Mouse (Mus musculus) cerebellum, postnatal 14 days (tissue): Measurements from ENCODE around the gene Cplx2.

ENCODE experiments used
- DNase-seq, 2 experiments: peaks; one replicate each; pipeline ENCODE4 v3.0.0; 2021; ENCODE audit warnings: mixed read lengths in 2 of 2

Cplx2 gene

DNA sequence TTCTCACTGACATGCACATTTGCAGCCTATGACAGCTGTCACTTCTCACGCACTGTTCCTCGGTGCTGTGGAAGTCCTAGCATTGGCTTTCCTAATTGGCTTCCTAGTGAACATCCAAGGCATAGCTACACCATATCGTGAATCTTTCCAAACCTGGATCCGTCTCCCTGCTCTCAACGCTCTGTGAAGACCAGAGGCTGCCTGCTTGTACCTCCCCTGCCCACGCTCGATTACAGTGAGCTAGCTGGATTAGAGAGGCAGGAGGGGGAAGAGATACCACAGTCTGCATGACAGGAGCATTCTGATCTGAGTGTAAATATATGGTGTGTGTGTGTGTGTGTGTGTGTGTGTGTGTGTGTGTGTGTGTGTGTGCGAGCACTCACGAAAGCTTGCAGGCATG lies 3.0 kb upstream of the Cplx2 start:
- DNase-seq, result no peak

DNA sequence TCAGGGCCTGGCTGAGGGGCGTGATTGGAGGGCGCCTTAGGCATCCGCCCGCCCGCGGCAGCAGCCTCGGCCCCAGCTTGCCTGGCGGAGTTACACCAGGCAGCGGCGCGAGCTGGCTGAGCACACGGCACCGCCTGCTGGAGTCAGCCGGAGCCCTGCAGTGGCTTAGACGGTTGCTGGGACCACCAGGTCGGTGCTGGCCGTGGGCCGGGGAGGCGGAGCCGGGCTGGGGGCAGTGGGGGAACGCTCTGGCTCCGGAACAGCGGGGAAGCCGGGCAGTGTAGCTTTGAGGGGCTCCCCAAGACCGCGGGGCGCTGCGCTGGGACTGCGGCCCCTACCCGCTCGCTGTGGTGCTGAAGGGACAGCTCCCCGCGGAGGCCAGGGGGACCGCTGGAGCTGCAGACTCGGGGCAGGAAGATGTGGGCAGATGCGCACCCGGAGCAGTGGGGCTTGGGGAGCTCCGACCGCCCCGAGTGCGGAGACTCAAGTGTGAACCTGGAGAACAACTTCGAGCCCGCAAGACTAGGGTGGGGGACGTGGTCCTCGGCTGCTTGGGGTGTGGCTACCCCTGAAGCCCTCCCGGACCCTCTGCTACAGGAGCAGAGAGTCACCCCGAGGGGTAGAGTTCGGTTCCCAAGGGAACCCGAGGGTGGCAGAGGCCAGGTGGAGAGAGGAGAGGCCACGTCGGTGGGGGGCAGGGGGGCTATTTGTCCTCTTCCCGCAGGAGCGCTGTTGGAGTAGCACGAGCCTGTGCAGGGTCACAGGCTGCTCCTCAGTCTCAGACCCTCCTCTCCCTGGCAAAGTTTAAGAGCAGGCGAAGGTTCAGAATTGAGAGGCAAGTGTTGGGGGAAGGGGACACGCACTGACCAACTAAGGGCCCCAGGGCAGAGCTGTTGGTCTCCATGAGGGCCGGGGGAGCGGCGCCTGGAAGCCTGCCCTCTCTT lies 510 bp downstream of the Cplx2 start:
- DNase-seq, result peak; percentile 77 to 80

DNA sequence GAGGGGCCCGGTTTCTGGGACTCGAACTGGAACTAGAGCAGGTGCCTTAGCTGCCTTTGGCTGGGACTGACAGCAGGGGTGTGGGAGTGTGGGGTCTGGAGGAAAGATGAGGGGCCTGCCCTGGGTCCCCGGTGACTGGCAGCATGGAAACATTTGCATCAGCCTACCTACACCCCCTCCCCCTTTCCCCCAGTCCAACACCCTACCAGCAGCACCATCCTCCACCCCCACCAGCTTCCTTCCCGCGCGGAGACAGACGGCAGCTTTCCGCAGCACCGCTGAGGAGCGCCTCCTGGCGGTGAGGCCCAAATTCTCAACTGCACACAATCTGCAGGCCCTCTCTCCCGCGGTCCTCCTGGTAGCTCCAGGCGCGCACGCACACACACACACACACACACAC lies 1.5 kb downstream of the Cplx2 start:
- peak; percentile 96 to 97 for DNase-seq

DNA sequence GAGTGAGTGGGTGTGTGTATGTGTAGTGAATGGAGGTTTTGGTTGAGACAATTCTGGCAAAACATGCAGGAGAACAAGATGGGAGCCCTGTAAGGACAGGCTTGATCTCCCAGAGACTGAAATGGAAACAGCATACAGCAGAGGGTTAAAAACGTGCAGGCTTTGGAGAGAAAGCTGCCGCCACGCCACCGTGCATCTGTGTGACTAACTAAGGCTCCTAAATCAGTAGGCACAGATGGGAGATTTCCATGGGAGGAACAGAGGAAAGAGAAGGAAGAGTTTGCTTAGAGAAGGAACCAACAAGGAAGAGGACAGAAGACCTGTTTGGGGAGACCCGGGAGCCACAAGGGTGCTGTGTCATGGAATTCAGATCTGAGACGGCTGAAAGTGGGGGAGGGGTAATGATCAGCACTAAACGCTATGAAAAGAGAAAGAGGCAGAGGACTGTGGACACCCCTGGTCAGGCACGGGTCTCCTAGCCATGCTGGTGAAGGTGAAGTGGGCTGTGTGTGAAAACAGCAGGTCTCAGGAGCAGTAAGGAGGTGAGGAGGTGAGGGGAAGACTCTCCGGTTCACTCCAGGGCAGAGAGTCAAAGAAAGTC lies 3.1 kb downstream of the Cplx2 start:
- DNase-seq, result no peak

DNA sequence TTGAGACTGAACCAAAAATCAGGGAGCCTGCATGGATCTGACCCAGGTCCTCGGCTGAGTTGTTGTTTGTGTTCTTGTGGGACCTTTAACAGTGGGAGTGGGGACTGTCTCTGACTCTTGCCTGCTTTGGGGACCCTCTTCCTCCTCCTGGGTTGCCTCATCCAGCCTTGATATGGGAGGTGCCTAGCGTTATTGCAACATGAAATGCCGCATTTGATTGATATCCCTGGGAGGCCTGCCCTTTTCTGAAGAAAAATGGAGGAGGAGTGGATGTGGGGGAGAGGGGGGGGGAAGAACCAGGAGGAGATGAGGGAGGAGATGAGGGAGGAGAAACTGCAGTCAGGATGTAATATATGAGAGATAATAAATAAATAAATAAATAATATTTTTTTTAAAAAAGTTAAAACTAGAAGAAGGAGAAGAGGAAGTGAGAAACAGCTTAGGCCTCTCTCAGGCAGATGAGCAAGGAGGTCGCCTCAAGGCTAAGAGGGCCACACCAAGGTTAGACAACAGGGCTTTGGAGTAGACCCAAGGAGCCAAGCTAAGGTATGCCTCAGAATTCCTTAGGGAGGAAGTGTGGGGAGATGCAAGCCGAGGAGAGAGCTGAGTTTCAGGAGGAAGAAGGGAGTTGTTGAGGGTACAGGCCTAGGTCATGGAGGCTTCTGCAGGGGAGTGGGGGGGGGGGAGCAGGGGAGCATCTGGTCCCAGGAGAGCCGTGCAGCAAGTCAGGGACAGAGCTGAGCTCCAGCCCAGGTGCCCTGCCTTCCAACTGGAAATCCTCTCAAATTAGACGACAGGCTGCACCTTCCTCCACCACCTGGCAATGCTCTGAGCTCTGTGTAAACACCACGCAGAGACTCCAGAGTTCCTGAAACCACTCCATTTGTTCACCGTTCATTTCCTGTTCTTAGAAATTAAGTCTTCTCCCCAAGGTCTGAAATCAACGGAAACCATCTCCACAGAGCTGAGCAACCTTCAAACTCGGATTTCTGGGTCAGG lies 4.6 kb downstream of the Cplx2 start:
- peak in 1 of 2 experiments; percentile 42 for DNase-seq

DNA sequence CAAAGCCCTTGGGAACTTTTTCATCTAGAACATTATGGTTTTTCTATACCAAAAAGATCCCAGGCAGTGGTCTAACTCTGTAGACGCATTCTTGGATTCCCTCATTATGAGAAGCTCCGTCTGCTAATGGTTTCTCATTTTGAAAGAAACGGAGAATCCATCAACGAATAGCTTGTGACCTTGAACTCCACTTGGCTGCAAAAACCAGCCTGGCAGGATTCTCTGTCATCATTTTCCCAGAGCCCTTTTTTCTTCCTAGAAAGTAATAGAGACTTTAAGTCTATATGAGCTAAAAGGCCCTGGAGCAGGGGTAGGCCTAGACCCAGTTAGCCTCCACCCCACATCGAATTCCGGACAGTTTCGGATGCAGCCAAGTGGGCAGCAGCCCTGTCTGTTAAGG lies 5.6 kb downstream of the Cplx2 start:
- DNase-seq, result peak in 1 of 2 experiments; percentile 4

DNA sequence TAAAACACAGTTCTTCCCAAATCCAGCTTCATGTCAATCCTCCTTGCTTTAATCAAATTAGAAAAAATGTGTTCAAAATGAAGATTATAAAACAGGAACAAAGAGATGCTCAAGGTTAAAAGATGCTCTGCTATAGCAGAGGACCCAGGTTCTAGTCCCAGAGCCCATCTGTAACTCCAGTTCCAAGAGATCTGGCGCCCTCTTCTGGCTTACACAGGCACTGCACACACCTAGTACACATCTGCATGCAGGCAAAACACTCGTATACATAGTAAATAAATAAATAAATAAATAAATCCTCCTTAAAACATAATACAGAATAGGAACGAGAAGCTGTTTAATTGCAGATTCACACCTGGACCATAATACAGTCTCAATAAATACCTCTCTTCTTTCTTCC lies 6.9 kb downstream of the Cplx2 start:
- DNase-seq, result peak; percentile 50 to 69

DNA sequence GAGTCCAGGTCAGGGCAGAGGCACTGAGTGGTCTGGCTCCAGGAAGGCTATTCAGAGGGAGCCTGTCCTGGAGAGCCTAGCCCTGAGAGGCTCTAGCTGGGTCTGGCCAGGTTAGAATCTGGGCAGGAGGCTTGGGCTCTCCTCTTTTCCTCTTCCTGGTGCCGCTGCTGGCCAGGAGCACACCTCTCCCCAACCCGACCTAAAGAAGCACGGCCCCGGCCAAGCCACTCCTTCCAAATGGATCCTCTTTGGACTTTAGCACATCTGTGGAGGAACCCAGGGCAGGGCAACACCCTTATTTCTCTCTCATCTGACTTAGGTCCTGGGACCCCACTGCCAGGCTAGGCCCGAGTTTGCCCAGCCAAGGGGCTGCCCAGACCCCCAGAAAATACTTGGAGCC lies 9.3 kb downstream of the Cplx2 start:
- no peak for DNase-seq

DNA sequence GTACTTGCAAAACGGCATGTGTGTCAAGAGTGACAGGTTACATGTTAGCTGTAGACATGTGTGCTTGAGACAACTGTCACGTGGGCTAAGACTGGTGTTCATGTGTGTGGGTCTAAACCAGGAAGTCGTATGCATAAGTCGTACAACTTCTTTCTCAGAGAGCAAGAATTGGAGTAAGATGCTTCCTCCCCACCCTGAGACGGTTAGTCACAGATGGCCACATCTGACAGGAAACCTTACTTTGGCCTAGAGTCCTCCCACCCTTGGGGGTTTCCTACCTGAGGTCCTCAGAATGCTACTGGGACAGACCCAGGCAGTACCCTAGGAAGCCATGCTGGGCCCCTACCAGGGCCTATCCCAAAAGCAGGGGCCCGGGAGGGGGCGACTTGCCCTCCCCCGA lies 10.2 kb downstream of the Cplx2 start:
- DNase-seq, result no peak

DNA sequence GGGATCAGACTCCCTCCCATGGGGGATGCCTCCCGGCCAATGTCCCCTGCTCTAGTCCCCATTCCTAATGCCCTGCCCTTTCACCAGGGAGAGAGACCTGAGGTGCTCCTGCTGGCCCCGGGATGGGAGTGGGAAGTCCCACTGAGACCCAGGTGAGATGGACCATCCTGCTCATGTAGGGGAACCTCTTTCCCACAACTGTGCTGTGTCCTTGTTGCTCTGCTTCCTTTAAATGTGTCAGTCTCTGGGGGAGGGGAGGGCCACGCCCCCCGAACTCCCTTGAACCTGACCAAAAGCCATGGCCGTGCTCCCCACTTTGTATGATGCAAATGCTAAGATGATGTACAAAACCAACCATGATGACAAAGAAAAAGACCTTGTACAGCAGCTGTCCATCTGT lies 12.4 kb downstream of the Cplx2 start:
- no peak for DNase-seq

DNA sequence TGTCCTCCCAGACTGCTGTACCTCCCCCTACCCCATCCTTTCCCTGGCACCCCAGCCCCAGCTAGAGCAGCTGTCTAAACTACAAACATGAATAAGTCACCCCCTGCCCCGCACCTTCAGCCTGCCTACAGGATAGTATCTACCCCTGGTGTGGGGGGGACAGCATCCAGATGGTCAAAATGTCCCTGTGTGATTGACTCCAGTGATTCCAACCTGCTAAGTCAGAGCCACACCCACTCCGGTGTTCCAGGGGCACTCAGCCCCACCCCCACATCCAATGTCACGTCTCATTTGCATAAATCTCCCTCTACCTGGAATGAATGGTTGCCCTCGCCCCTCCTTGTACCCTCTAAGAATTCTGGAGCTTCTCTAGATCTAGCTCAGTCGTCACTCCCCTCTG lies 13.4 kb downstream of the Cplx2 start:
- DNase-seq, result no peak

DNA sequence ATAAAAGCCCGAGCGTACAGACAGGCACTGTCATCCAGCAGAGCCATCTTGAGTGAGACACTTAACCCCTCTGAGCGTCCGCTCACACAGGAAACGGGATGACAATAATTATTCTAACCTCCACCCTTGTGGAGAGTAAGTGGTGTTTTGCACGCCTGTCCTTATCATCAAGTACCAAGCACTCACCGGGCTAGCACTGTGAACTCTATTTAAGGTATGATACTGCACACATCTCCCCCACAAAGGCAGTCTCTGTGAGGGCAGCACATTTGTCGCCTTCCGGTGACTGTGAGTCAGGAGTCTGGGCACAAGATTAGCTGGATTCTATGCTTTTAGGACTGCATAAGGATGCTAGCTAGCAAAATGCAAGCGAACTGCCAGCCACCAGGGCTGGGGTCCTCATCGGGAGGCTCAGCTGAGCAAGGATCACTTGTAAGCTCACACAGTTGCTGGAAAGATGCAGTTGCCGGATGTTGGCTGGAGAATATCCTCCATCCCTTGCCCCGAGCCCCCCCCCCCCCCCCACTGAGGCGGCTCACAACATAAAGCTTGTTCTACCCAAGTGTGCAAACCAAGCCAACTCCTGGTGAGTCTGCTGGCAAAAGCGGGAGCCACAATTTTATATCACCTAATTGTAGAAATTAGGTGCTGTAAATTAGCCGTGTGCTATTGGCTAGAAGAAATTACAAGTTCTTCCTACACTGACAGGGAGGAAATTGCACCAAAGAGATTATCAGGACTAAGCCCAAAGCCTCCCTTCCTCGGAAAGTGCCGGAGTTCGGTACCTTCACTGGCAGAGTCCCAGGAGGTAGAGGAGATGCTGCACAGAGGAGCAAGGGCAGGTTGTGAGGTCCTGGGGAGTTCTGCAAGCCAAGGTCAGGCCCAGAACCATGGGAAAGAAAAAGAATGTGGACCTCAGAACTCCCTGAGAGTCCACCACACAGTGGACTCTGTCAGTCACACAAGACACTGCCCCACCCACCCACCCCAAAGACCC lies 14.2 kb downstream of the Cplx2 start:
- DNase-seq, result peak in 1 of 2 experiments; percentile 54

DNA sequence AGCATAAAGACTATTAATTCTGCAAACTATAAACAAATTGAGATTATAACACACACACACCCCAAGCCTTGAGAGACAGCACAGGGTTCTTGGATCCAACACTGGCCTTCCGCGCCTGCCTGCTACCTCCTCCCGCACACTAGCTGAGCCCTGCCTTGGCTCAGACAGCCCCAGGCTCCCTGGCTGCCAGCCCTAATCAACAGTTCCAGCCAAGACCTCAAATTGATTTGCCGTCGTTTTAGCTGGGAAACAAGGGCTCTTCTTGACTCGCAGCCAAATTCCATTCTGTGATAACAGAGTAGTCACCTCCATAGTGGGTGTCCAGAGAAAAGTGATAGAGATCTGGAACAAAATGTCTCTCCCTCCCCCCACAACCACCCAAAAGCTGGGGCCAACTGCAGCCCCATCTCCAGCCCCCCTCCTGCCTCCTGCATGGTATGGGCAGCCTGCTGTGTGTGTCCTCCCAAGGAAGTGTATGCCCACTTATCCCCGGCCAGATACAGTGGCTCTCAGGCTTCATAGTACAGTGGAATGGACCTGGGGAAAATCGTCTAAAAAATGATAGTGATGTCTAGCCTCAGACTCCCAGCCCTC lies 18.9 kb downstream of the Cplx2 start:
- peak; percentile 89 to 93 for DNase-seq

DNA sequence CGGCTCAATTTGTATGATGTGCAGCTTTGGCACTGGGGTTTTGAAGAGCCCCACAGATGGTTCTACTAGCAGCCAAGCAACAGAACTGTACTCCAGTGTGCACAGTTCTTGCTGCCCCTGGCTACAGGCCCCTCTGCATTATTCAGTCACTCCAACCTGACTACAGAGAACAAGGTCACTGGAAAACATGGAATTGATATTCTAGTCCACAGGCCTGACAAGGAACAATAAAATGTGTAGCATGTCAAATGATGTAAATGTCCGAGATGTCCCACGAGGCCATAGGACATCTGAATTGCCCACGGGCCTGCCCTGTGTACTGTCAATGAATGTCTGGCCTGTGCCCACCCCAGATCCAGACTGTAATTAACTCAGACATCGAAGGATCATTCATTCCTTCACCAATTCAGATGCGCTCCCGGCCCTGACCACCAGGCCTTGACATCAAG lies 19.4 kb downstream of the Cplx2 start:
- DNase-seq, result no peak

DNA sequence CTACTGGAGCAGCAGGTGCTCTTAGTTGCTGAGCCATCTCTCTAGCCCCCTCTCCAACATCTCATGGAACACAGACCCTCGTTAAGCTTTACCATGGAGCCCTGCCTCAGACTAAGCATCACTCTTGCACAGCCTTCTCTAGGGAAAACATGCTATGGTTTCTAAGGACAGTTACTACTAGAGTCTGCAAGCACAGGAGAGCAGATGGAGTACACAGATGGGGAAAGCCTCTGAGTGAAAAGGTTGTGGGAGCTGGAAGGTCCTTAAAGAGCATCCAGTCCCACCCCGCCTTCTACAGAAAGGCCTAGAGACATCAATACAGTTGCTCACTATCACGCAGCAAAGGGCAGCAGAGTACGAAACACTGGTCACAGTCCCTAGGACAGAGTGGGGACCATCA lies 20.2 kb downstream of the Cplx2 start:
- no peak for DNase-seq

DNA sequence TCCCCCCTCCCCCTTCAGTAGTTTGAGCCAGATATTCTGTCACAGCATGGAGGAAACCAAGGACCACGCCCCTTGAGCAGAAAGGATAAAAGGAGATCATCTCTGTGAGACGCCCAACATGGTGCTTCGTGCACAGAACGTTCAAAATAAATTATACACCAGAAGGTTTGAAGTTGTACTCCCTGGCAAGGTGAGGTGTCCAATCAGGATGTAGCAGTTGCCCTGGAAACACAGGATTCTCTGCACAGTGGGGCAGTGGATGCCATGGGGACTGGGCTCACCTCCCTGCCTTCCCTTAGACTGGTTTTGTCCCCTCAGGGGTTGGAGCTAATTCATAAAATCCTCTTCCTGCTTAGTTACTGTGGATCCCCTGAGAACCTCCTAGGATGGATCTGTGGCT lies 25.9 kb downstream of the Cplx2 start:
- DNase-seq, result no peak

DNA sequence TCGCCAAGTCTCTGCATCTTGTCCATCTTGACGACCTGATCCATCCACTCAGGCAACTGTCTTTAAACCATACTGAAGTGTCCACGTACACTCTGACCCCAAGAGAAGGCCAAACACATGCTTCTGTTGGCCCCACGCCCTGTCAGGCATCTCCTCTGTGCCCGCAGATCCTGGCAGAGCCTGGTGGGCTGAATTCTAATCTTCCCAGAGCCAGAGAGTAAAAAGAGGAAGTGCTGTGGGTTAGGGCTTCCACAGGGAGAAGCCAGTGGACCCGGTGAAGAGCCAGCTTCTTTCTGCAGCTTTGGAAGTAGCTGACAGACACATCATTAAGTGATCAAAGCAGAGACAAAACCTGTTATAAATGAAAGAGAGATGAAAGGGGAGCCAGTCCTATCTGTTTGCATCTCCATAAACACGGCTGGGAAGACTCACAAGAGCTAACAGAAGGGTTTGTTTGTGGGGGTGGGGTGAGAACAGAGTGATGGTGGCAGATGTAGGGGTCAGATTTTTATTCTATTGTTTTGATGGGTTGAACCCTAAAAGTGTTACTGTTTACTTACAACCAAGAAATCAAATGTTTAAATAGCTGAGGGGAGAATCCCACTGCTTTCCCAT lies 29.5 kb downstream of the Cplx2 start:
- DNase-seq, result no peak

DNA sequence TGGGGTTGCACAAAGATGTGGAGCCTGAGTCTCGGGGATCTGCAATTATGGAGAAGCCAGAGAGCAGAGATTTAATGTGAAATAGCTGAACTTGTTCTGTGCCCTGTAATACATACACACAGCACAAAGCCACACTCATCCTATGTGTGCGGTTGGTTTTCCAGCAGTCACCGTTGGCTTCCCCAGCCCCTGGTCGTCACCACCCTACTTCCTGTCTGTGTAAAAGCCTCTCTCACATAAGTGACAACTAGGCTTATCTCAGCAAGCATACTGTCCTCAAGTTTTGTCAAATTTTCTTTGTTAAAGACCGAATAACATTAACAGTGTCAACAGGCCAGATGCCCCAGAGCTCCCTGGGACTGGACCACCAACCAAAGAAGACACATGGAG lies 30.0 kb downstream of the Cplx2 start:
- DNase-seq, result no peak

DNA sequence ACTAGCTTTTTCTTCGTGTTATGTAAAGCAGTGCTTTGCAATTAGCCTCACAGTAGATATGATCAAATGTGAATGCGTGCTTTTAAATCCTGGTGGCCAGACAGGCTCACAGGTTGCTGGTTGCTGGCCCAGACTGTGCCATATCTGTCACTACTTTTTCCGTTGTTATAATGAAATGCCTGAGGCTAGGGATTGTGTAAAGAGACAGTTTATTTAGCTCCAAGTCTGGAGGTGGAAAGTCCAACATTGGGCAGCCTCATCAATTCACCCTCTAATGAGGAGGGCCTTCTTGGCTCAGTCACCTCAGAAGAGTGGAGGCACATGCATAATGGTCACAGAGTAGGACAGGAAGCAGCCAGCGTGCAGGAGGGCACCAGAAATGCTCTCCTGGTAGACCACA lies 31.2 kb downstream of the Cplx2 start:
- no peak for DNase-seq

DNA sequence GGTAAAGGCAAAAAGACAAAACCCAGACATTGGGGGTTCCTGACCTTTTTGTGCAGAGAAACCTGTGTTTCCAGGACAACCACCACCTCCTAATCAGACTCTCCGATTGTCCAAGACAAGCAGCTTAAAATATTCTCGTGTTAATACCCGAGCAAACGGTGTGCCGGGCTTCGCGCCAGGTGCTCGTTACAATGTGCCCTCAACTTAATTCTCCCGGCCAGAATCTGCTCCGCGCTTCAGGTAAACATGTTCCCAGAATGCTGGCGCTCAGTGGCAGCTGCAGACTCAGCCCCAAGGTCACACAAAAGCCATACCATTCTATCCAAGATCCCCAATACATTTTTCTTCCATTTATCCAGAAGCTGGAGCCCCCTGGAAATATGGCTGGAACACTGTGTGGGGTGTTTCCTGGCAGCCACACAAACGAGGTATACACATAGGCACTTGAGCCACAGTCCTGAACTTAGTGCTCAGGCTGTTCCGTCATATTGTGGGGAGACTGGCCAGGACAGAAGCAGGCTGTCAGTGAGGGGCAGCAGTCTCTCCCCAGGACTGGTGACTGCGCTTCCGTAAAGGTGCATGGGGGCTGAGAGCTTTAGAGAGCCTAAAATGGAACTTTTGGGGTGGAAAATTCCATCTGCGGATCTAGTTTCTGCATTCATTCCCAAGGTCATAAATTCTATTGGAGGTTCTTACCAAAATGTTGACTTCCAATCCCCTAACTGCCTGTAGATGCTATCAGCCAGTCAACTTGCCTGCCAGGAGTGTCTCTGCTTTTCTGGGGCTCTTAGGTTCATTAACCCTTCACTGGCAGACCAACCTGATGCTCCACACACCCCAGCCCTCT lies 32.3 kb downstream of the Cplx2 start:
- peak; percentile 68 to 69 for DNase-seq
